Mouse (Mus musculus) left cerebral cortex, adult 2 months (tissue): ENCODE measurements around the gene Fignl1. TPM values are rescaled to one million over a fixed set of nuclear protein-coding genes. Genes with fewer than 3 reads are reported as not detected.

Experiments
- DNase-seq, 2 experiments: peaks; one replicate each; pipeline ENCODE4 v3.0.0; 2021 to 2022; ENCODE audit warnings: low spot score in 2 of 2, mixed read lengths in 1 of 2; ENCODE audit errors: extremely low spot score in 1 of 2
- H3K27ac ChIP-seq: fragments of 200-600 bp; 2 replicates; pipeline ENCODE4 v1.8.1; 2022
- H3K4me3 ChIP-seq: fragments of 200-600 bp; 2 replicates; pipeline ENCODE4 v1.8.1; 2022
- CTCF ChIP-seq: fragments of 200-600 bp; IDR thresholded peaks from 2 replicates; pipeline ENCODE4 v1.8.1; 2022; ENCODE audit warnings: antibody characterized with exemption, mild to moderate bottlenecking, moderate library complexity
- intact Hi-C: fragments of 180-260 bp; cut with DNase I; formaldehyde crosslinking; loops from one replicate; pipeline ENCODE4 v1.15.1; 2025
- total RNA-seq, 2 experiments: library from RNA; stranded (reverse); gene quantifications; 2 replicates each; pipeline ENCODE4 v1.2.3; 2021

Fignl1 gene
- total RNA-seq, 2 experiments from 2014 or later = 0.77 to 1.0 TPM

- Histone ChIP-seq H3K27ac (no peak overlapping the region), H3K4me3 (no peak overlapping the region)
- intact Hi-C loops = loop anchor here (5.0 kb wide), 2 partner anchors 471 to 536 kb away; no protein-coding TSS in a partner anchor
- DNase-seq = no peak
- no peak for TF ChIP-seq CTCF
These were observed 12.7 kb upstream of the Fignl1 start for GRCm38 (mm10) chr11:11821387-11821975.

- intact Hi-C loops = loop anchor here (1.0 to 5.0 kb wide), 3 partner anchors 153 to 537 kb away; no protein-coding TSS in a partner anchor
- Histone ChIP-seq H3K27ac (no peak overlapping the region), H3K4me3 (no peak overlapping the region)
- TF ChIP-seq CTCF = no peak
- no peak for DNase-seq
These were observed 12.0 kb upstream of the Fignl1 start for GRCm38 (mm10) chr11:11820737-11821136.

GRCm38 (mm10) chr11:11820251-11820650 lies 11.5 kb upstream of the Fignl1 start:
- peak; percentile 74 to 81 for DNase-seq
- H3K4me3 ChIP-seq = no peak overlapping the region
- H3K27ac ChIP-seq = no peak overlapping the region
- intact Hi-C loops = loop anchor here (1.0 to 5.0 kb wide), 3 partner anchors 153 to 537 kb away; no protein-coding TSS in a partner anchor
- TF ChIP-seq CTCF = peak; percentile 91

- DNase-seq = no peak
- intact Hi-C loops = no loop called here
- TF ChIP-seq CTCF = no peak
- H3K4me3 ChIP-seq = no peak overlapping the region
- H3K27ac ChIP-seq = no peak overlapping the region
These were observed 10.4 kb upstream of the Fignl1 start for GRCm38 (mm10) chr11:11819206-11819605.

GRCm38 (mm10) chr11:11818797-11819196 lies 10.0 kb upstream of the Fignl1 start:
- no peak for DNase-seq

GRCm38 (mm10) chr11:11815737-11816136 lies 7.0 kb upstream of the Fignl1 start:
- no peak overlapping the region for H3K27ac ChIP-seq
- intact Hi-C loops = no loop called here

More at GRCm38 (mm10) chr11:11818797-11819196, 10.0 kb upstream of the Fignl1 start:
- intact Hi-C loops = no loop called here
- no peak overlapping the region for H3K27ac ChIP-seq
- no peak overlapping the region for H3K4me3 ChIP-seq
- TF ChIP-seq CTCF = no peak

GRCm38 (mm10) chr11:11811906-11812480 lies 3.2 kb upstream of the Fignl1 start:
- Histone ChIP-seq H3K4me3 (no peak overlapping the region), H3K27ac (no peak overlapping the region)
- peak; percentile 59 to 69 for DNase-seq
- intact Hi-C loops = loop anchor here (5.0 kb wide), 2 partner anchors 730 to 745 kb away; no protein-coding TSS in a partner anchor
- TF ChIP-seq CTCF = peak; percentile 89

More at GRCm38 (mm10) chr11:11815737-11816136, 7.0 kb upstream of the Fignl1 start:
- TF ChIP-seq CTCF = no peak
- no peak overlapping the region for H3K4me3 ChIP-seq
- DNase-seq = no peak

GRCm38 (mm10) chr11:11809404-11810175 lies 828 bp upstream of the Fignl1 start:
- intact Hi-C loops = loop anchor here (5.0 kb wide), 2 partner anchors 733 to 748 kb away; no protein-coding TSS in a partner anchor
- DNase-seq = no peak
- H3K4me3 ChIP-seq = peak overlapping the region; percentile 59
- H3K27ac ChIP-seq = peak overlapping the region; percentile 70
- no peak for TF ChIP-seq CTCF

GRCm38 (mm10) chr11:11808035-11808819 lies 535 bp downstream of the Fignl1 start:
- DNase-seq = no peak
- intact Hi-C loops = no loop called here
- H3K27ac ChIP-seq = no peak overlapping the region
- H3K4me3 ChIP-seq = peak overlapping the region; percentile 59
- no peak for TF ChIP-seq CTCF

- intact Hi-C loops = no loop called here
- no peak for DNase-seq
- no peak overlapping the region for H3K27ac ChIP-seq
- no peak for TF ChIP-seq CTCF
- H3K4me3 ChIP-seq = no peak overlapping the region
These were observed 2.8 kb downstream of the Fignl1 start for GRCm38 (mm10) chr11:11805951-11806350.

GRCm38 (mm10) chr11:11804421-11804820 lies 4.3 kb downstream of the Fignl1 start:
- H3K4me3 ChIP-seq = no peak overlapping the region
- no peak overlapping the region for H3K27ac ChIP-seq
- intact Hi-C loops = no loop called here
- no peak for TF ChIP-seq CTCF
- DNase-seq = no peak
